Mouse (Mus musculus) macrophage (primary cell): ENCODE measurements at regions not wholly inside any gene's neighbourhood (a gene's known extent, or its start where the extent isn't known, plus 50 kb on each side); places are given as distances from the start of the nearest gene placed in this dataset.

Source experiments
- H3K27ac ChIP-seq: fragments of 350-480 bp; formaldehyde crosslinking; 2 replicates; pipeline ENCODE4 v1.9.0; 2021
- H3K36me3 ChIP-seq: fragments of 350-480 bp; formaldehyde crosslinking; 2 replicates; pipeline ENCODE4 v1.9.0; 2021; ENCODE audit errors: inconsistent target
- H3K4me3 ChIP-seq: fragments of 350-480 bp; formaldehyde crosslinking; 2 replicates; pipeline ENCODE4 v1.9.0; 2021; ENCODE audit errors: inconsistent target
- H3K79me2 ChIP-seq: fragments of 350-480 bp; formaldehyde crosslinking; 2 replicates; pipeline ENCODE4 v1.9.0; 2021; ENCODE audit errors: inconsistent target
- WGBS: methylation state at CpG from one replicate; pipeline ENCODE4 v1.1.7; 2026; ENCODE audit warnings: inconsistent platforms; ENCODE audit not compliant: missing documents; 5-methylcytosine and 5-hydroxymethylcytosine counted together

- Histone ChIP-seq H3K27ac (no peak overlapping the region), H3K36me3 (peaks cover 7% of the 10 kb centered on the region), H3K79me2 (peaks cover 99% of the 10 kb centered on the region), H3K4me3 (no peak overlapping the region)
- 92% methylated on average over 3 of the region's 3 CpGs for WGBS
These were observed 1843.9 kb upstream of the Lrrc6 start for GRCm38 (mm10) chr15:68344652-68345051.

GRCm38 (mm10) chr15:68342542-68342941 is 1841.8 kb upstream of the Lrrc6 start:
- Histone ChIP-seq H3K79me2 (peaks cover 80% of the 10 kb centered on the region), H3K27ac (no peak overlapping the region), H3K4me3 (no peak overlapping the region), H3K36me3 (peaks cover 12% of the 10 kb centered on the region)
- 92% methylated on average over 1 of the region's 1 CpGs for WGBS

GRCm38 (mm10) chr15:68341056-68341455 is 1840.3 kb upstream of the Lrrc6 start:
- H3K4me3 ChIP-seq = no peak overlapping the region
- no peak overlapping the region for H3K27ac ChIP-seq
- 94% methylated on average over 5 of the region's 5 CpGs for WGBS
- peaks cover 66% of the 10 kb centered on the region for H3K79me2 ChIP-seq
- peaks cover 12% of the 10 kb centered on the region for H3K36me3 ChIP-seq

- H3K4me3 ChIP-seq = no peak overlapping the region
- no peak overlapping the region for H3K27ac ChIP-seq
- 96% methylated on average over 2 of the region's 2 CpGs for WGBS
- H3K36me3 ChIP-seq = peaks cover 12% of the 10 kb centered on the region
- peaks cover 28% of the 10 kb centered on the region for H3K79me2 ChIP-seq
These were observed 1836.6 kb upstream of the Lrrc6 start for GRCm38 (mm10) chr15:68337264-68337663.

GRCm38 (mm10) chr15:68335837-68336236 is 1835.1 kb upstream of the Lrrc6 start:
- H3K79me2 ChIP-seq = peaks cover 14% of the 10 kb centered on the region; the same call in 1 of the 2 replicates
- H3K36me3 ChIP-seq = peaks cover 12% of the 10 kb centered on the region
- H3K4me3 ChIP-seq = no peak overlapping the region
- H3K27ac ChIP-seq = no peak overlapping the region

- WGBS = 90% methylated on average over 1 of the region's 1 CpGs
- no peaks in the 10 kb centered on the region for H3K36me3 ChIP-seq
- no peaks in the 10 kb centered on the region for H3K79me2 ChIP-seq
- no peak overlapping the region for H3K4me3 ChIP-seq
- H3K27ac ChIP-seq = no peak overlapping the region
These were observed 1815.4 kb upstream of the Lrrc6 start for GRCm38 (mm10) chr15:68316116-68316515.
